Mouse (Mus musculus): Measurements from ENCODE around the gene Sspn.

Sspn gene

GRCm38 (mm10) chr6:145972836-145973235 lies 41.4 kb downstream of the Sspn start:
- DNase-seq (ENCODE audit: low read depth, low spot score): no peak

DNA sequence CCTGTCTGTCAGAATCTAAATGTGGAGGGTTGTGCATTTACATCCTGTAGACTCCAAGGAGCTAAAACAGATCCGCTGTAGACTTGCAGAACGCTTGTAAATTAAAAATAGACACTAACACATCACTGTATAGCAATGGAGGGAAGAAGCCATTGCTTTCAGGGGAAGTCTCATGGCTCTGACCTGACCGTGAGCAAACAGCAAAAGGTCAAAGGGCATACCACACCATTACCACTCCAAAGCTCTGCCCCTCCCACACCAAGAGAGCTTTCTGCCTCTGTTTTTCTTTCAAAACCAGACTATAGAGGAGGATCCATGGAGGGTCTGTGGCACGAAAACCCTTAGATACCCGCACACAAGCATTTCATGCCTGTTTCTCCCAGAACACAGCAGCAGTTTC lies 41.9 kb downstream of the Sspn start:
- DNase-seq (ENCODE audit: low read depth, low spot score): no peak

GRCm38 (mm10) chr6:145974766-145975165 lies 43.3 kb downstream of the Sspn start:
- DNase-seq (ENCODE audit: low read depth, low spot score): no peak

DNA sequence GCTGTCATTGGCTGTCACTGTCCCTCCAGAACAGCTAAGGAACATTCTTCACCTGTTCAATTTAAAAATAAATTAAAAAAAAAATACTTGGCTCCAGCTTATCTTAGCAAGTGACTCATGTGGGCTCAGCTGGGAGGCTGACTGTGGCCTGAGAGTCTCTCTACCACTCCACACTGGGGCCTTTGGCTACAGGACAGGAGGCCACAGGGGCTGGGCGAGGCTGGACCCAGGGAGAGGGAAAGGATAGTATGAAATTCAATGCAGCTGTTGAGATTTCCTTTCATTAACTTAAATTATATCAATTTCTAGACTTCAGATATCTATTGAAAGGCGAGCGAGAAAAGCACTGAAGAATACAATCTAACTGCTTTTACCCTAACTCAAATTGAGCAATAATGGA lies 45.9 kb downstream of the Sspn start:
- DNase-seq (ENCODE audit: low read depth, low spot score): no peak

DNA sequence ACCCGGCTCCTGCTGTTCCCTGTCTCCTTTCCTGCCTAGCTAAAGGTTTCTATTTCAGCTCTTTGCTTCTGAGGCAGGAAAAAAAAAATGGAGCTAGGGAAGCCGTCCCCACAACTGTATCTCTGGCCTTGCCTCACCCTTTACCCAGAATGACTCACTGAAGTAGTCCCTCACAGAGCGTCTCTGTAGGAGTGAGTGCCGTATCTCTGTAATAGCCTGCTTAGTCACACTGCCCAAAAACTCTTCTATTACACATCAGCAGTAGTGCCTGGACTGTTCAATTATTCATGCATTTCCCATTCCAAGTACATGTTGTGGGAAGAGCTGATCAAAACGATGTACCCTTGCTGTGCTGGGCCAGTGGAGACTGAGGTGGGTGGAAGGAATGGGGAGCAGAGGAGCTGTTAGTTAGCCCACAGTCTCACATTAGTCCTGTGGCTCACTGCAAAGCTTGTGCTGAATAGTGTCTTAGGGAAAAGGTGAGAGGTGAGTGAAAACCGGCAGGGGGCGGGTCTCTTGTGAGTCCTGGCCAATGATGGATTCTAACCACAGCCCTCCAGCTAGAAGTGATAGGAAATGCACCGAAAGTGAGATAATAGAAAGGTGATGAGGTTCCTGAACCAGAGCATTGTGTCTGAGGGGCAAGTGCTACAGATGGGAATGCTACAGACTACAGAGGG lies 46.5 kb downstream of the Sspn start:
- DNase-seq (ENCODE audit: low read depth, low spot score): no peak

DNA sequence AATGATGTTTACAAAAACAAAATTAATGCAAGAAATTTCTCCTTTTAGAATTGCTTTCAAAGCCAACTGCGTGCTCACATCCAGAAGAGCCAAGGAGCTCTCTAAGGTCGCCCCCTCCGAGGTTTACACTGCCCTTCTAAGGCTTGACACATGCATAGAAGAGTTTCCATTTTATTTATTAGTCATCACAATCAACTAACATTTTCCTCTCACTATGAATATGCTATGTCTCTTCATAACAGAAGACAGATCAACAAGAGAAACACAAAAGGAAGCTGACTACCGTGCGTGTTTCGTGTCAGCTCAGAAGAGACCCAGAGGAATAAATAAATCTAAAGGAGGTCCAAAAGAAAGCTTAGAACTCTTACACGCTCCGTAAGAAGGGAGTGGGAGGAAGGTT lies 49.6 kb downstream of the Sspn start:
- no peak for DNase-seq (ENCODE audit: low read depth, low spot score)

DNA sequence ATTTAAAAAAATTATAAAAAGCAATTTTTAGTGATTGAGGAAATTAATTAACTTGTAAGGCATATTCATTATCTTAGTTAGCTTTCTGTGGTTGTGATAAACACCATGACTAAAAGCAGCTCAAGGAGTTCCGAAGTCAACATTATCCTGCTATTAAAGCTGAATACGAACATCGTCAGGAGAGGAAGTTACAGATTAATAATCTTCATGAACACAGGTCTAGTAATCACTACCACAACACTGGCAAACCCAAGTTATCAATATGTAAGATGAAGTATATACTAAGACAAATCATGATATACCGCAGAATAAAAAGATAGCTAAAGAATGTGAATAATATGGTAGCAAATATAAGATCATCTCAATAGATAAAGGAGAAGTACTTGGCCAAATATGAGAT lies 50.9 kb downstream of the Sspn start:
- no peak for DNase-seq (ENCODE audit: low read depth, low spot score)

DNA sequence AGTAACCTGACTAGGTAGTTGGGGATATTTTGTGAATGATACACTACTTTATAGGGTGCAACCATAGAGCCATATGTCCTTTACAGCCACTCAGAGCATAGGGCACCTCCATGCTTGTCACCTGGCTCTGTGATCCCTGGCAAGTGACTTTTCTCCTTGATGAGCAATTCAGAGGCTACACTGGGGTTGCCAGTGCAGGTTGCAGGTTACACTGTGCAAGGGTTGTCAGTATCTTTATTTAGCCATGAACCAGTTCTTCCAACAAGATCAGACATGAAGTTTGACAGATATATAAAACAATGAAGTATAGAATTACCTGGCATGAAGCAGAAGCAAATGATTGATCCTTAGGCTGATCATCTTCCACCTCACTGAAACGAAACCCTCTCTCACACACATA lies 59.1 kb downstream of the Sspn start:
- DNase-seq (ENCODE audit: low read depth, low spot score): no peak

DNA sequence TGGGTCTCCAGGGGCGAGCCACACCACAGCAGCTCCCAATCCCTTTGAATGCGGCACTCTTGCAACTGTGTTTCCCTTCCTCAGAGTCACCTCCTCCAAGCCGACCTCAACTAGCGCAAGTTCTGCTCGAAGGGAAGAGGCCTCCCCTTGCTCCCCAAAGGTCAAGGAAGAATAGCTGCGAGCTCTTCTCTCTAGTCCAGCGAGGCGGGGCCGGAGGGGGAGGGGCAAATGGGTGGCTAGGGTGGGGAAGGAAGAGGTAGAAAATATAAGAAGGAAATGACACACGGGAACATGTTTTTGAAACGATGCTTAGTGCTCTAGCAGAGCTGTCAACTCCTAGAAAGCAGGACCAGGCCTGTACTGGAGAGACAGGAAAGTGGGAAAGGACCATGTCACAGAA lies 61.1 kb downstream of the Sspn start:
- no peak for DNase-seq (ENCODE audit: low read depth, low spot score)

DNA sequence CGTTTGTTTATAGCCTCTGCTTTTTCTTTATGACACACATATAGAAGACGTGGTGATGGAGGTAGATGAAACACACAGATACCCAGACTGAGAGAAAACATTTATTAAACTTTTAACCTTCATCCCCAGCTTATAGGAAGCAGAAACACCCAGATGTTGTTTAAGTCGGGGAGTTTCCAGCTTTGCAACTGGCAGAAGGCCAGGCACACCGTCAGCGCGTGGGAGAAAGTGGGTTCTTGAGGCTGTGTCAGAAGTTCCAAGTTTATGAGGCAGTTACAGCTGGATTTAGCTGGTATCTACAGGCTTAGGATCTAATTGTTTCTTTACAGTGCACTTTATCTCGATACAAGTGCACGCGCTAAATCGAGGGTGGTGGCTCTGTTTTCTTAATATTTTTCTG lies 61.5 kb downstream of the Sspn start:
- no peak for DNase-seq (ENCODE audit: low read depth, low spot score)

DNA sequence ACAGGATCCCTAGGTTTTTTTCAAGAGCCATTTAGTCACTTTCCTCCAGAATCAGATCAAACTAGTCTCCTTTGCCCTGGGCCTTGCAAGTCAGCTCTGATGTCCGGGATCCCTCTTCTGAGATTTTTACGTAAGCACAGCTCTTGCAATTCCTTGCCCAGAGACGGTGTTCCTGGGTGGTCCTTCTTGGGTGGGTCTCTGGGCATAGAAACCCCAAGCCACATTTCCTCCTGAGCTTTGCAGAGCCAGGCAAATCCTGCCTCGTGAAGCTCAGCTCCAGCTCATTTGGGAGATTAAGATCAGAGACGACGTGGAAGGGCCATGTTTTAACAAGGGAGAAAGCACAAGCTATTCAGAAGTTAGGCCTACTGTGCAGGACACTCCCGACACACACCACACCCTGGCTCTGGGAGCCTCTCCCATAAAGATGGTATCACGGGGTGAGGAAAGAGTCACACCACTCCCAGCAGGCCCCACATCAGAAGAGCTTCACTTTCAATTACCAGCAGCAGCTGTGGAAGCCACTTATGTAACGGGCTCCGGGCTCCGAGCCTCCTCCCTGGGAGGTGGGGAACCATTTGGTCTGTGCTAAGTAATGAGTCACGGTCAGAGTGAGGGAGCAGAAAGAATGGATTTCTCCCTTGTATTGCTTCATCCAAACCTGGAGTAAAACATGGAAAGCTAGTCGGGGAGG lies 67.0 kb downstream of the Sspn start:
- DNase-seq (ENCODE audit: low read depth, low spot score): no peak

DNA sequence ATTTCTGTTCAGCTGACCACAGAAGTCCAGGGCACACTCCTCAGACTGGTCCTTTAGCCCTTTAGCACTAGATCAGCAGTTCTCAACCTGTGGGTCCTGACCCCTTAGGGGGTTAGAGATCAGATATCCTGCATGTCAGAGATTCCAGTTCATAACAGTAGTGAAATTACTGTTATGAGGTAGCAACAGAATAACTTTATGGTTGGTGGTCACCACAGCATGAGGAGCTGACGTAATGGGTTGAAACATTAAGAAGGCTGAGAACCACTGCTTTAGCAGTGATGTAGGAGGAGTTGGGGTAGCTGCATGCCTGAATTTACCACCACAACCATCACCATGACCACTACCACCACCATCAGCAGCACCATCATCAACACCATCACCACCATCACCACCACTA lies 69.3 kb downstream of the Sspn start:
- DNase-seq (ENCODE audit: low read depth, low spot score): no peak

DNA sequence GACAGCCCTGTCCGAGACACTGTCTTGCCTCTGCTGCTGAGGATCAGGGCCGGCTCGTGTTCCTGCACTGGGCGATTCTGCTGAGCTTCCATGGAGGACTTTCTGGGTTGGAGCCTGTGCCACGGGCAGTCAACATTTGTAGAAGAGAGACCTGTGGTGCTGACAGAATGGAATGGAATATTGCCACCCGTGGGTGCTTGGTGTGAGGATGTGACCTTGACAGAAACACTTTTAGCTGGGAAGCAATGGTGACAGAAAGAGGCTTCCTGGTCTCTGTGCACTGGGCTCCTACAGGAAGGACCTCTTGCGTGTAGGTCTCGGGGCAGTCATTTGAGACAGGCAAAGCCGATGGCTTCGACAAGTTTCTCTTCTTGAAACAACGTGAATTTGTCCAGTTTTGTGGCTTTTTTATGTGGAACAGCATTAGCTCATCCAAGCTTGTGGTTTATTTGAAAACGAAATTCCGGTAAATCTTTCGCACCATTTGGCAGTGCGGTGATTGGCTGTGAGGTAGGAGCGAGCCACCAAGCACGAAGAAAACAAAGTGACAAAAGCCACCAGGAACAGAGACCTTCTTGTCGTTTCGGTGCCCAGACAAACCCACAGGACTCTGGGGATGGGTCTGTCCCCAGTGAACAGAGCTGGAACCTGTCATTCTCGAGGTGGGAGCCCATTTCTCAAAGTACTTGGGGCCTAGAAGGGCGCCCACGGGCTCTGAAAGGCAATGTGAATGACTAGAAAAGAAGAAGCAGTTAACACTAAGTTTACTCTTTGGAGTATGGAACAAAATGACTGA lies 70.2 kb downstream of the Sspn start:
- no peak for DNase-seq (ENCODE audit: low read depth, low spot score)

GRCm38 (mm10) chr6:146004174-146004601 lies 72.7 kb downstream of the Sspn start:
- DNase-seq (ENCODE audit: low read depth, low spot score): no peak

DNA sequence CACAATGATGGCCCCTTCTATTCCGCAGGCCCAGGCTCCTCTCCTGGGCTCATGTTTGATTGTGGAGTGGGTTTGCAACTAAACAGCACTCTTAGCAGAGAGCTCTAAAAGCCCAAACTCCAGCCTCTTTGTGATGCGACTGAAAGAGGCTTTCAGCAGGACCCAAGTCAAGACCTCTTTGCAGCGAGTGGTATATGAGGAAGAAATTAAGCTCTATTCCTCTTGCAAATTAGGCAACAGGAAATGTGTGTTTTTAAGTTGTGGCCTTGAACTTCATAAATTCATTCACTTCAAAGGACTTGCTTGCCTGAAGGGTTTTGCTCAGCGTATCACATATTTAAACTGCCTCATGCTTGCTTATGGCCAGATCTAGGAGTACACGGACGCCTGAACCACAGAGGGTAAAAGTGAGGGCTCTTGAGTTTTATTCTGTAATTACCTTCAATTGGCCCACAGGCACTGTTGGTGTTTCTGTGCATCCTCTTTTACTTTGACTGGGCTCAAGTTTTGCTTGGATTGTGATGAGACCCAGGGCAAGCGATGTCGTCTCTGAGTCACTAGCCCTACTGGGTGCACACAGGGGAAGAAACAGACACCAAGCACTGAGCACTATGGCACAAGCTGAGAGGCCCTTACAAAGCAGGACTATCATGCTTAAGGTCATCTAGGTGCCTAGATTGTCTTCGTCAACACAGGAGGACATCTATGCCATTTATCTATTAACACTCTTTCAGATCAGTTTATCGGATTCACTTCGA lies 73.9 kb downstream of the Sspn start:
- no peak for DNase-seq (ENCODE audit: low read depth, low spot score)

GRCm38 (mm10) chr6:146005935-146006564 lies 74.6 kb downstream of the Sspn start:
- no peak for DNase-seq (ENCODE audit: low read depth, low spot score)

DNA sequence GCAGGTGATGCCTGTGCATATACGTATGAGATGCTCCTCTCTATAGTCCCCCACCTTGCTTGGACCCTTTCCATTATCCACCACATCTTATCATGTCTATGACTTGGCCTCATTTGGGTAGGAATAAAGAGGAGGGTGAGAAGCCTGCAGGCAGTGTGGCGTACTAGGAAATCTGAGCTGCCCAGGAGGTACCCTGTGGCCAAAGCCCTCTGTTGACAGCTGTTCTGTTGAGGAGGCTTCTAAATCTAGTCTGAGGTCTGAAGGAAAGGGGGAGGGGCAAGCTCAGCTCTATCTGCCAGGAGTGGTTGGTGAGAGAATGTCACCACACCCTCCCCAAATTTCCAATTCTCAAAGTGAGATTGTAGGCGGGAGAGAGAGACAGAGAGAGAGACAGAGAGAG lies 75.3 kb downstream of the Sspn start:
- no peak for DNase-seq (ENCODE audit: low read depth, low spot score)

- no peak for DNase-seq (ENCODE audit: low read depth, low spot score)
Observed at GRCm38 (mm10) chr6:146008450-146008981, 77.1 kb downstream of the Sspn start.

DNA sequence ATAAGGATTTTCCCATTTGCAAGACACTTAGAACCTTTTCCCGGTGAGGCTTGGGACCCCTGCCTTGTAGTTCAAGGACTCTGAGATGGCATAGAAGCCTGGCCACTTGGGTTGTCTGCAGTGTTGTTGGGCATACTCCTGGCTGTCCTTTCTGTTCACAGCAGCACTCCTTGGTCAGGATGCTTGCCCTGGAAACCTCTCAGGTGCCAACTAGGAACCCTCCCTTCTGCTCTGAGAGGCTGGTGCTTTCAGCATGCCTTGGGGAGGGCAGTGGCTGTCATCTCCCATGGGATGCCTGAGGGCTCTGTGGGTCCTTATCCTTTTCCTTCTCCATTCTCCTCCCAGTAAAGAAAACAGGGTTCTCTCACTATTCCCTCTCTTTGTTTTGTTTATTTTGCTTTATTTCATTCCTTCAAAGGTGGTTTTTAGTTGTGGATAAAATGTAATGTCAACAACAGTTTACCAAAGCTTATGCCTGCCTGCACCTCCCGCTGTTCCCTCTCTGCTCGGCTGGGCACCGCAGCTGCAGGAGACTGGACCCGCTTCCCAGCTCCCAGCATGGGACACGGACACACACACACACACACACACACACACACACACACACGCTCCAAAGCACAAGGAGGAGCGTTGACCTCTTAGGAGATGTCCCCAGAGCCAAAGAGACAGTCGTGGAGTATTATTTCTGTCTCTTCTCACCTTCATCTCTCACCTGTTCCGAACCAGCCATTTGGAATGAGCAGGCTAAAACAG lies 77.9 kb downstream of the Sspn start:
- DNase-seq (ENCODE audit: low read depth, low spot score): no peak

DNA sequence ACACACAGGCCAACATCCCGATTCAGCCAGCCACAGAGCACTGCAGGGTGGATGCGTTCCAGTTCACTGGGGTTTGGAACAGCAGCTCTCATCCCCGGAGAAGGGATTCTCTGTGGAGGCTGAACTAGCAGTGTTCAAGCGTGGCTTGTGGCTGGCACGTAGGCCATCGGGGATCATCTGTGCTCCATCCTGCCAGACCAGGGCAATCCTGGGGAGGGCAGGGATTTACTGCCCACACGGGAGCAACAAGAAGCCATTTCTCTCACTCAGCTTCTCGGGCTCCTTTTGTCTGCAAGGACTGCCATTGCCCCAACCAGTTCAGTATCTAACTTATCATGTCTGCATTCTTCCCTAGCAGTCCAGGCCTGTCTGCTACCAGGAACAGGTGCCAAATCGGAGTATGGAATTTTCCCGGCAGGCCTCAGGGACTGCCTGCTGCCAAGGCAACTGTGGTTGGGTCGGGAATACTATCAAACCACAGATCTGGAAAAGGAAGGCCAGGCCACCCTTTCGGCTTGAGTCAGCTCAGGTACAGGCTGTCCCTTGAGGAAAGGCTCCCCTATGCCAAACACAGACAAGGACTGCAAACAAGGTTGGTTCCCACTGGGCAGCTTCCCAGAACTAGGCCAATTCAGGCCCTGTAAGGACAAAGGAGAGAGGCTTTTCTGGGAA lies 78.8 kb downstream of the Sspn start:
- DNase-seq (ENCODE audit: low read depth, low spot score): no peak

Data from WW6 (cell line).